Comparison of ENCODE assay signal across 8 mouse cellular contexts in the genomic region with DNA sequence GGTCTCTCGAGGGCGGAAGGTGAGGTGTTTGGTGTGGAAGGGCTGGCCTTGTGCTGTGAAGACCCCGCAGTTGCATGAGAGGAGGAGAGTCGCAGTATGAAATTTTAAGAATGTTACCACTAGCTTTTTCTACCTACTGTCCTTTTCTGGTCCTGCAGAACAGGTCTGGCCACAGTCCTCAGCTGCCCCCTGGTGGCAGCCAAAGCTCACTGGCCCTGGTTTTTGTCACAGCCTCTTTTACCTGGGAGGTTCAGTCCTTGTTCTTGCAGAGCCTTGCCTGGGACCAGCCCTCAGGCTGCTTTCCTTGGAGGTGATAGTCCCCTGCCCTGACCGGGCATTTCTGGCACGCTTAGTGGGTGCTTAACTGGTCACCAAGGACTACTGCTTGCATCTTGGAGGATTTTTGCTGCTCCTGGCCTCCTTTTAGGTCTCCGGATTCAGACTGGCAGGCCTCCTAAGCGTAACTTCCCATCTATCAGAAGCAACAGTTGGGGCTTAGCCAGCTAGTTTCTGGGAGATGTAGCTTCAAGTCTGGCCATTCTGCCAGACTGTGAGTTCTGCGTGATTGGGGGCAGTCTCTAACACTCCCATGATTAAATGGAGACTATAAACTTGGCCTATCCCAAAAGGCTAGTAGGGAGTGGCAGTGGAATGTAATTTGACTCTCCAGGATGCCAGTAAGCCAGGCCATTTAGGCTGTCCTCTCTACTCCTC. TPM values are rescaled to one million over a fixed set of nuclear protein-coding genes. Genes with fewer than 3 reads are reported as not detected.
DNase-seq lines count a peak whose midpoint lies in the region; ATAC-seq and TF ChIP-seq lines count a peak whose summit lies in the region.

No protein-coding gene starts in this region.

- H3K4me1 ChIP-seq in embryonic facial prominence, embryonic 10.5 days, result peaks cover 58% of the 10 kb centered on the region
- H3K4me1 ChIP-seq in kidney, embryonic 14.5 days (ENCODE audit: control insufficient read depth, insufficient read depth, low read length), result peaks cover 57% of the 10 kb centered on the region
- no peaks in the 10 kb centered on the region for H3K4me1 ChIP-seq in liver, adult 2 months (ENCODE audit: control insufficient read depth, insufficient read depth, low read length)

- no peaks in the 10 kb centered on the region for H3K27me3 ChIP-seq in embryonic facial prominence, embryonic 10.5 days (replicated peaks; ENCODE audit: low read depth, poor library complexity, severe bottlenecking)
- no peaks in the 10 kb centered on the region for H3K27me3 ChIP-seq in kidney, embryonic 14.5 days (ENCODE audit: control insufficient read depth, insufficient read depth, low read length)
- H3K27me3 ChIP-seq in liver, adult 2 months (ENCODE audit: control insufficient read depth, insufficient read depth, low read length), result no peaks in the 10 kb centered on the region

- peak; percentile 99 for TF ChIP-seq CTCF in liver, adult 2 months (IDR thresholded peaks at IDR 0.05; ENCODE audit: low read depth, low read length)

- ATAC-seq in kidney, embryonic 14.5 days (ENCODE audit: low FRiP score, low TSS enrichment), result peak; percentile 22; the same call in 1 of the 2 replicates

- 48% methylated on average over 9 of the region's 9 CpGs for WGBS in embryonic facial prominence, embryonic 10.5 days
- WGBS in kidney, embryonic 14.5 days, result 42% methylated on average over 9 of the region's 9 CpGs
- 53% methylated on average over 9 of the region's 9 CpGs for WGBS in liver, adult 2 months

- peak; percentile 58 for DNase-seq in 3134 (ENCODE audit: extremely low read depth, insufficient read length, low spot score)
- DNase-seq in adrenal gland, adult 8-10 months, result peak; percentile 73
- peak; percentile 89 for DNase-seq in embryonic facial prominence, embryonic 10.5 days (ENCODE audit: low spot score)
- peak; percentile 69 to 83 for DNase-seq in heart, adult 9 months (ENCODE audit: low spot score in 2 of 2)
- DNase-seq in liver, adult 2 months (ENCODE audit: extremely low read depth, low read depth, low spot score), result peak; percentile 62
- DNase-seq in naive thymus-derived CD4-positive, alpha-beta T cell, adult 2 months (ENCODE audit: low read depth), result peak; percentile 91
- peak; percentile 80 to 90 for DNase-seq in spleen, postnatal 4 days (ENCODE audit: low spot score in 2 of 2)

- H3K27ac ChIP-seq in embryonic facial prominence, embryonic 10.5 days (replicated peaks), result 0 out of 2 replicates have a peak overlapping the region, but pooled peaks have one; percentile 80
- H3K27ac ChIP-seq in kidney, embryonic 14.5 days (ENCODE audit: low read depth, low read length), result peak overlapping the region; percentile 2; the same call in 1 of the 2 replicates
- no peak overlapping the region for H3K27ac ChIP-seq in liver, adult 2 months (replicated peaks; ENCODE audit: insufficient read depth, low read depth, low read length)

- peaks cover 46% of the 10 kb centered on the region for H3K36me3 ChIP-seq in embryonic facial prominence, embryonic 10.5 days (replicated peaks)
- H3K36me3 ChIP-seq in kidney, embryonic 14.5 days (ENCODE audit: control insufficient read depth, insufficient read depth, low read length), result peaks cover 44% of the 10 kb centered on the region
- H3K36me3 ChIP-seq in liver, adult 2 months (ENCODE audit: control insufficient read depth, insufficient read depth, low read length), result no peaks in the 10 kb centered on the region

- H3K4me2 ChIP-seq in kidney, embryonic 14.5 days (replicated peaks; ENCODE audit: low read depth, low read length), result no peak overlapping the region

- TF ChIP-seq POLR2A in liver, adult 2 months (IDR thresholded peaks at IDR 0.05; ENCODE audit: extremely low read depth, insufficient read depth, low read length), result no peak

- H3K4me3 ChIP-seq in embryonic facial prominence, embryonic 10.5 days, result no peak overlapping the region
- H3K4me3 ChIP-seq in kidney, embryonic 14.5 days (ENCODE audit: low read length), result no peak overlapping the region
- no peak overlapping the region for H3K4me3 ChIP-seq in liver, adult 2 months (ENCODE audit: insufficient read depth, low read depth, low read length)

- H3K79me2 ChIP-seq in liver, adult 2 months (ENCODE audit: control insufficient read depth, insufficient read depth, low read length), result no peaks in the 10 kb centered on the region

- H3K9me3 ChIP-seq in embryonic facial prominence, embryonic 10.5 days, result no peaks in the 10 kb centered on the region
- no peaks in the 10 kb centered on the region for H3K9me3 ChIP-seq in kidney, embryonic 14.5 days (ENCODE audit: control insufficient read depth, low read length)

- no peak overlapping the region for H3K9ac ChIP-seq in kidney, embryonic 14.5 days (ENCODE audit: low read depth, low read length)
- H3K9ac ChIP-seq in liver, adult 2 months (ENCODE audit: low read depth, low read length), result no peak overlapping the region

RNA-seq across cellular contexts. Expression of a gene that starts 13.5 kb away (rescaled TPM):
- total RNA-seq in adrenal gland, adult 8-10 months (2022), result 10 to 100 TPM; 14.6 to 28.9 (median 23.8) TPM
- polyA plus RNA-seq in embryonic facial prominence, embryonic 10.5 days (2016; fragmentation: Nextera tagmentation; extraction: Ambion mirVana), result 22.2 and 22.3 TPM in 2 replicates
- polyA plus RNA-seq in kidney, embryonic 14.5 days (2014; fragmentation: Nextera tagmentation; extraction: Ambion mirVana), result 42.4 and 47.3 TPM in 2 replicates
- 0.47 and 0.55 TPM in 2 replicates for total RNA-seq in liver, adult 2 months (2014; rRNA removed)
- polyA plus RNA-seq in liver, adult 2 months (2012; rRNA removed), result 1.7 and 2.5 TPM in 2 replicates

RNA-seq across cellular contexts. Expression of a gene that starts 16.8 kb away (rescaled TPM):
- 100 to 1,000 TPM in 2 of 4 experiments, 10 to 100 TPM in 2; 81.7 to 124 (median 102) TPM for total RNA-seq in adrenal gland, adult 8-10 months (2022)
- polyA plus RNA-seq in embryonic facial prominence, embryonic 10.5 days (2016; fragmentation: Nextera tagmentation; extraction: Ambion mirVana), result 92.6 and 97.5 TPM in 2 replicates
- polyA plus RNA-seq in kidney, embryonic 14.5 days (2014; fragmentation: Nextera tagmentation; extraction: Ambion mirVana), result 102 and 116 TPM in 2 replicates
- 36.8 and 41.7 TPM in 2 replicates for total RNA-seq in liver, adult 2 months (2014; rRNA removed)
- polyA plus RNA-seq in liver, adult 2 months (2012; rRNA removed), result 10.8 and 13.5 TPM in 2 replicates

RNA-seq across cellular contexts. Expression of a gene that starts 31.8 kb away (rescaled TPM):
- total RNA-seq in adrenal gland, adult 8-10 months (2022), result 10 to 100 TPM; 10.1 to 16.9 (median 11.1) TPM
- polyA plus RNA-seq in embryonic facial prominence, embryonic 10.5 days (2016; fragmentation: Nextera tagmentation; extraction: Ambion mirVana), result 14.4 and 16.2 TPM in 2 replicates
- polyA plus RNA-seq in kidney, embryonic 14.5 days (2014; fragmentation: Nextera tagmentation; extraction: Ambion mirVana), result 14.4 and 16.1 TPM in 2 replicates
- total RNA-seq in liver, adult 2 months (2014; rRNA removed), result 4.0 and 5.1 TPM in 2 replicates
- 12.6 and 18.0 TPM in 2 replicates for polyA plus RNA-seq in liver, adult 2 months (2012; rRNA removed)

RNA-seq across cellular contexts. Expression of a gene that starts 31.8 kb away (rescaled TPM):
- 100 to 1,000 TPM; 107 to 132 (median 117) TPM for total RNA-seq in adrenal gland, adult 8-10 months (2022)
- 66.6 and 66.7 TPM in 2 replicates for polyA plus RNA-seq in embryonic facial prominence, embryonic 10.5 days (2016; fragmentation: Nextera tagmentation; extraction: Ambion mirVana)
- 46.3 and 68.8 TPM in 2 replicates for polyA plus RNA-seq in kidney, embryonic 14.5 days (2014; fragmentation: Nextera tagmentation; extraction: Ambion mirVana)
- total RNA-seq in liver, adult 2 months (2014; rRNA removed), result 76.3 and 81.0 TPM in 2 replicates
- 37.7 and 43.1 TPM in 2 replicates for polyA plus RNA-seq in liver, adult 2 months (2012; rRNA removed)

RNA-seq across cellular contexts. Expression of a gene that starts 48.3 kb away (rescaled TPM):
- total RNA-seq in adrenal gland, adult 8-10 months (2022), result 10 to 100 TPM in 1 of 4 experiments, 1 to 10 TPM in 3; 6.1 to 10.8 (median 7.6) TPM
- 37.7 and 39.5 TPM in 2 replicates for polyA plus RNA-seq in embryonic facial prominence, embryonic 10.5 days (2016; fragmentation: Nextera tagmentation; extraction: Ambion mirVana)
- polyA plus RNA-seq in kidney, embryonic 14.5 days (2014; fragmentation: Nextera tagmentation; extraction: Ambion mirVana), result 24.5 and 25.7 TPM in 2 replicates
- 3.2 and 3.8 TPM in 2 replicates for total RNA-seq in liver, adult 2 months (2014; rRNA removed)
- 2.5 and 2.8 TPM in 2 replicates for polyA plus RNA-seq in liver, adult 2 months (2012; rRNA removed)
